Mouse (Mus musculus): ENCODE data around the gene Fez2.

Gene Fez2

GRCm38 (mm10) chr17:78417381-78418281, at the start of gene Fez2:
Fez2 (minus strand) TSS chr17:78418152.
- peak; percentile 97 for DNase-seq (ENCODE audit: extremely low spot score)

GRCm38 (mm10) chr17:78465500-78465899, 47.5 kb upstream of the Fez2 start:
- DNase-seq (ENCODE audit: extremely low spot score) = no peak

- DNase-seq (ENCODE audit: extremely low spot score) = no peak
Observed at GRCm38 (mm10) chr17:78465071-78465470, 47.1 kb upstream of the Fez2 start.

GRCm38 (mm10) chr17:78460140-78460539, 42.2 kb upstream of the Fez2 start:
- no peak for DNase-seq (ENCODE audit: extremely low spot score)

GRCm38 (mm10) chr17:78455556-78455955, 37.6 kb upstream of the Fez2 start:
- DNase-seq (ENCODE audit: extremely low spot score) = no peak

- peak; percentile 64 for DNase-seq (ENCODE audit: extremely low spot score)
Observed at GRCm38 (mm10) chr17:78455114-78455513, 37.2 kb upstream of the Fez2 start.

GRCm38 (mm10) chr17:78454189-78454977, 36.4 kb upstream of the Fez2 start:
- DNase-seq (ENCODE audit: extremely low spot score) = no peak

- DNase-seq (ENCODE audit: extremely low spot score) = no peak
Observed at GRCm38 (mm10) chr17:78453529-78453928, 35.6 kb upstream of the Fez2 start.

GRCm38 (mm10) chr17:78451886-78452285, 33.9 kb upstream of the Fez2 start:
- no peak for DNase-seq (ENCODE audit: extremely low spot score)

- no peak for DNase-seq (ENCODE audit: extremely low spot score)
Observed at GRCm38 (mm10) chr17:78451332-78451793, 33.4 kb upstream of the Fez2 start.

GRCm38 (mm10) chr17:78449635-78450197, 31.8 kb upstream of the Fez2 start:
- DNase-seq (ENCODE audit: extremely low spot score) = peak; percentile 11

GRCm38 (mm10) chr17:78444826-78445225, 26.9 kb upstream of the Fez2 start:
- no peak for DNase-seq (ENCODE audit: extremely low spot score)

GRCm38 (mm10) chr17:78440771-78441170, 22.8 kb upstream of the Fez2 start:
- no peak for DNase-seq (ENCODE audit: extremely low spot score)

- no peak for DNase-seq (ENCODE audit: extremely low spot score)
Observed at GRCm38 (mm10) chr17:78437161-78437560, 19.2 kb upstream of the Fez2 start.

GRCm38 (mm10) chr17:78435661-78436060, 17.7 kb upstream of the Fez2 start:
- no peak for DNase-seq (ENCODE audit: extremely low spot score)

- DNase-seq (ENCODE audit: extremely low spot score) = peak; percentile 37
Observed at GRCm38 (mm10) chr17:78434746-78435145, 16.8 kb upstream of the Fez2 start.

- no peak for DNase-seq (ENCODE audit: extremely low spot score)
Observed at GRCm38 (mm10) chr17:78430374-78430773, 12.4 kb upstream of the Fez2 start.

GRCm38 (mm10) chr17:78429051-78429450, 11.1 kb upstream of the Fez2 start:
- no peak for DNase-seq (ENCODE audit: extremely low spot score)

- DNase-seq (ENCODE audit: extremely low spot score) = no peak
Observed at GRCm38 (mm10) chr17:78425026-78425425, 7.1 kb upstream of the Fez2 start.

GRCm38 (mm10) chr17:78419216-78419615, 1.3 kb upstream of the Fez2 start:
- DNase-seq (ENCODE audit: extremely low spot score) = no peak

- DNase-seq (ENCODE audit: extremely low spot score) = no peak
Observed at GRCm38 (mm10) chr17:78415255-78415654, 2.7 kb downstream of the Fez2 start.

GRCm38 (mm10) chr17:78409900-78410299, 8.1 kb downstream of the Fez2 start:
- DNase-seq (ENCODE audit: extremely low spot score) = no peak
